Mouse (Mus musculus) layer of hippocampus, adult 11-12 months (tissue): ENCODE measurements around the gene 2900092C05Rik.

Experiments
- DNase-seq: peaks from one replicate; pipeline ENCODE4 v3.0.0; 2022; ENCODE audit warnings: low spot score

The 2900092C05Rik gene

GRCm38 (mm10) chr7:12512217-12512616, at the start of gene 2900092C05Rik:
TSS of gene 2900092C05Rik (plus strand) at chr7:12512517.
- no peak for DNase-seq

GRCm38 (mm10) chr7:12478158-12479008, 33.9 kb upstream of the 2900092C05Rik start, which contains the start of gene Zfp606:
TSS of gene Zfp606 (plus strand) at chr7:12478293.
- peak; percentile 89 for DNase-seq

DNA sequence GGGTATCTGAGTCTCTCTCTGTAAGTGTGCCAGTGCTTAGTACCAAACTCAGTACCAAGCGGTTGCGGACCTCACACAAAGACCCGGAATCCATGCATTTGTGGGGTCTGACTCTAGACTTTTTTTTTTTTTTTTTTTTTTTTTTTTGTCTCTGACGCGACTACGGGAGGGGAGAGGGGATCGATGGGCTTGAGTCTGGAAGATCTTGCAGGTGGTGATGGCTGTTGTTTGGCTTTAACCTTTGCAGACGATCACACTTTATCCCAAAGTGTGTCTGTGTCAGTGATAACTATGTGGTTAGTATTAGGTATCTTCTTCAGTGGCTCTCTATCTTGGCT, 33.3 kb upstream of the 2900092C05Rik start:
- DNase-seq, result no peak

GRCm38 (mm10) chr7:12479525-12479924, 32.8 kb upstream of the 2900092C05Rik start:
- DNase-seq, result no peak

DNA sequence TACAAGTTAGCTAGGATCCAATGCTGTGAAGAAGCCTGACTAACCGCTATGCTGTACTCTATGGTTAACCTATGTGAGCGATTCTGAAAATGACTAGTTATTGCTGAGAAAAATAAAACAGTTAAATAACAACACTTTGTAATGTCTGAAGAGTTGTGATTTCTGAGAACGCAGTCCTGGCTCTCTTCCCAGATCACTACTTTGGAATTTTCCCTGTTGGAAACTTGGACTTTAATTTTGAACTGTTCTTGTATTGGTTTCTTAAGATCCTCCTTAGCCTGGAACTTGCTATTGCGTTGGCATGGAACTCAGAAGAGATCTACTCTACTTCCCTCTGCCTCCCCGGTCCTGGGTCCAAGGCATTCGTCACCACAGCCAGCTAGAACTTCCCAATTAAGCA, 28.5 kb upstream of the 2900092C05Rik start:
- DNase-seq, result no peak

DNA sequence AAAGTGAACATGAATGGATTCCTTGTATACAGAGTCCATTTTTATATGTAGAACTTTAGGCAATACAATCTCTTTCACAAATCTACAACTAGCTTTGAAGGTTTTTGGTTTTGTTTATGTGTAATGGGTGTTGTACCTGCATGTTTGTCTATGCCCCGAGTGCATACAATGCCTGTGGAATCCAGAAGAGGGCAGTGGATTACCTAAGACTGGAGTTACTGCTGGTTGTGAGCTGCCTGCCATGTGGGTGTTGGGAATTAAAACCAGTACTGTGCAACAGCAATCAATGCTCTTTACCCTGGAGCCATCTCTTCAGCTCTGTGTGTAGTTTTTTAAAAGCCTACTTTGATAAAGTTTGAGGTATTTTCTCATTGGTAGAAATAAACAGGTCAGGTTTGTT, 26.4 kb upstream of the 2900092C05Rik start:
- no peak for DNase-seq

DNA sequence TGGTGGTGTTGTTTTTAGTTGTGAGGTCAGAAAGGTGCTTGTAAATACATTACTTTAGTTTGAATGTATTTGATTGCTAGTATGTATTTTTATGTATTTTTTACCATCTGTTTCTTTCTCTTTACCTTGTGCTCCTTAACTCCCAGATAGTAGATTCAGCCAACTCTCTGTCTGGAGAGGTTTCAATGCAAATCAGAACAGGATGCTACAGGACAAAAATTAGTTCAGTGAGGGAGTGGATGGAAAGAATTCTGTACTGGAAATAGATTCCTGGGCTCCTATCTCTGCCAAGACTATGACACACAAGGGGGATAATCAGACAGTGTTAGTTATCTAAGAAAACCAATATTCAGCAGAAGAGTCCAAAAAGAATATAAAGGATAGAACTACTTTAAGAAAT, 25.6 kb upstream of the 2900092C05Rik start:
- DNase-seq, result no peak

DNA sequence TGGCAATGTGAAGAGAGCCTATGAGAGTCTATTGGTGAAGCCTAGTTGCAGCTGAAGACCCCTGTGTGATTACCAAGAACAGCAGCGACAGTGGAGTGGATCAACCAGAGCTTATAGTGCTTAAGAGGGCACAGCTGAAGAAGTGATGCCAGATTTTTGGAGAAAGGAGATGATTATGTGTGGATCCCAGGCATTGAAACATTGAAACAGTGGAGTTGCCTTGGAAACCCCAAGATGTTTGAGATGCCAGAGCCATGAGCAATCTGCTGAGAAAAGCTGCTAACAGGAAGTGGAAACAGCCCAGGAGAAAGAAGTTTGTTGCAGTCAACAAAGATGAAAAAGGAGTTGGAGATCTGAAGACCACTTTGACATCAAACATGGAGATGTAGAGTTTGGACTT, 1.4 kb upstream of the 2900092C05Rik start:
- no peak for DNase-seq
